Mouse (Mus musculus) intestine, embryonic 14.5 days (tissue): ENCODE results near the gene Tmem126b. TPM values are rescaled to one million over a fixed set of nuclear protein-coding genes. Genes with fewer than 3 reads are reported as not detected.

ENCODE experiments used
- ATAC-seq: fragments of 200-750 bp; cut with Nextera tagmentation; replicated peaks from 2 replicates; pipeline ENCODE4 v1.8.0; 2017; ENCODE audit warnings: low read depth, moderate number of reproducible peaks, moderate TSS enrichment, moderate library complexity; ENCODE audit not compliant: low FRiP score, low TSS enrichment
- DNase-seq: peaks from one replicate; pipeline ENCODE4 v3.0.0-alpha.2; 2018; ENCODE audit warnings: low spot score
- H3K27ac ChIP-seq: fragments of 300-500 bp; sonication (generic); 2 replicates; pipeline ENCODE4 v1.5.1; 2014; ENCODE audit warnings: low read depth, mild to moderate bottlenecking, control low read depth
- H3K27me3 ChIP-seq: fragments of 300-500 bp; sonication (generic); replicated peaks from 2 replicates; pipeline ENCODE4 v1.6.1; 2014; ENCODE audit warnings: low read length, control low read depth; ENCODE audit not compliant: control insufficient read depth, insufficient read depth
- H3K36me3 ChIP-seq: fragments of 300-500 bp; sonication (generic); 2 replicates; pipeline ENCODE4 v1.6.1; 2014; ENCODE audit warnings: low read length, control low read depth; ENCODE audit not compliant: control insufficient read depth, insufficient read depth
- H3K4me1 ChIP-seq: fragments of 300-500 bp; sonication (generic); replicated peaks from 2 replicates; pipeline ENCODE4 v1.6.1; 2014; ENCODE audit warnings: low read length, control low read depth, mixed read lengths; ENCODE audit not compliant: control insufficient read depth, insufficient read depth
- H3K4me2 ChIP-seq: fragments of 300-500 bp; sonication (generic); 2 replicates; pipeline ENCODE4 v1.6.1; 2014; ENCODE audit warnings: low read length
- H3K4me3 ChIP-seq: fragments of 300-500 bp; sonication (generic); 2 replicates; pipeline ENCODE4 v1.5.1; 2014; ENCODE audit warnings: low read depth, low read length, control low read depth, mixed read lengths
- H3K9ac ChIP-seq: fragments of 300-500 bp; sonication (generic); 2 replicates; pipeline ENCODE4 v1.6.1; 2014; ENCODE audit warnings: mild to moderate bottlenecking, low read length
- H3K9me3 ChIP-seq: fragments of 300-500 bp; sonication (generic); 2 replicates; pipeline ENCODE4 v1.6.1; 2016; ENCODE audit warnings: low read length, control low read depth; ENCODE audit not compliant: control insufficient read depth
- WGBS: fragments of 180-500 bp; shearing (Covaris S2); extraction: QIAGEN DNeasy Blood & Tissue Kit; methylation state at CpG from one replicate; pipeline ENCODE4 v1.1.7; 2014; 5-methylcytosine and 5-hydroxymethylcytosine counted together
- polyA plus RNA-seq: library from polyadenylated mRNA; unstranded; fragments of >200 nt; fragmentation: Nextera tagmentation; extraction: Ambion mirVana; gene quantifications from 2 replicates; pipeline ENCODE4 v1.2.1, GENCODE M21; 2014

Gene Tmem126b
- polyA plus RNA-seq, 1 experiment from 2014 or later = 29.1 TPM

DNA sequence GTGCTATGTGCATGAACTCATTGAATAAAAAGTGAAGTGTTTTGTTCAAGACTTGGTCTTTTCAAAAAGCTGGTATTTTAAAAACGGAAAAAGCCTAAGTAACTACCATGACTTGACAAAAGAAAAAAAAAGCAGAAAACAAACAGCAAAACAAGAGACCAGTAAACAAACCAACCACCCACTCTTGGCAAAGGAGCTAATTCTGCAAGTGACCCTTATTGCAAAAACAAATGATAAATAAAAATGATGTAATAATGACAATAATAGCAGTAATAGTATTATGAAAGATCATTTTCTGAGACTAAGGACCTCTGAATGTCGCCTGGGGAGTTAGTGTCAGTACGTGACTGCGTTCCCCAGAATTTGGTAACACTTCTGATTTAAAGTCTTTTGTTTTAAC, 33.7 kb downstream of the Tmem126b start:
- Histone ChIP-seq H3K27ac (peak overlapping the region; percentile 99; the same call in 1 of the 2 replicates), H3K27me3 (no peaks in the 10 kb centered on the region), H3K4me1 (0 out of 2 replicates have a peak, but pooled peaks cover 3% of the 10 kb centered on the region), H3K9ac (peak overlapping the region; percentile 96), H3K36me3 (peaks cover 5% of the 10 kb centered on the region), H3K4me3 (peak overlapping the region; percentile 100), H3K9me3 (no peaks in the 10 kb centered on the region), H3K4me2 (peak overlapping the region; percentile 57)
- no peak for DNase-seq
- WGBS = 12% methylated on average over 4 of the region's 4 CpGs
- ATAC-seq = peak; percentile 22; the same call in 1 of the 2 replicates

GRCm38 (mm10) chr7:90440044-90440443, 35.8 kb downstream of the Tmem126b start:
- H3K27ac ChIP-seq = no peak overlapping the region
- H3K4me2 ChIP-seq = no peak overlapping the region
- H3K9me3 ChIP-seq = no peaks in the 10 kb centered on the region
- no peaks in the 10 kb centered on the region for H3K36me3 ChIP-seq
- no peaks in the 10 kb centered on the region for H3K4me1 ChIP-seq
- ATAC-seq (no peak), DNase-seq (no peak)
- H3K9ac ChIP-seq = no peak overlapping the region
- 86% methylated on average over 4 of the region's 4 CpGs for WGBS
- no peak overlapping the region for H3K4me3 ChIP-seq
- H3K27me3 ChIP-seq = no peaks in the 10 kb centered on the region

DNA sequence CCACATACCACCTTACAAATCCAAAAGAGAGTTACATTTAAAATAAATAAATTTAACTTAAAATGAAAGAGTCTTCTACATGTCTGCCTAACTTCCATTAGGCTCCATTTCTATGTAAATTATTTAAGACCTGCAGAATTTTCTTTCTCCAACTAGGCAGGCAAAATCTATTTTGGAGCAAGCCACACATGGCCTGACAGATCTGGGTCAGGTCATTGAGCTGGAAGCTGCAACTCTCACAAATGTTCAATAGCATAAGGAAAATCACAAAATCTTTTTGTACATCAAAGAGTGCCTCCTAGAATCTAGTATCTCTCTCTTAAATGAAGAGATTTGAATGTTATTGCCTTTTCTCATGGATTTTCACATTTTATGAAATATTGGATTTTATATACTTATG, 43.6 kb downstream of the Tmem126b start:
- no peak overlapping the region for H3K9ac ChIP-seq
- no peak for DNase-seq
- no peak overlapping the region for H3K27ac ChIP-seq
- no peaks in the 10 kb centered on the region for H3K36me3 ChIP-seq
- no peak overlapping the region for H3K4me3 ChIP-seq
- ATAC-seq = no peak
- no peak overlapping the region for H3K4me2 ChIP-seq
- no peaks in the 10 kb centered on the region; the same call in 1 of the 2 replicates for H3K4me1 ChIP-seq
- H3K27me3 ChIP-seq = no peaks in the 10 kb centered on the region
- no peaks in the 10 kb centered on the region for H3K9me3 ChIP-seq

DNA sequence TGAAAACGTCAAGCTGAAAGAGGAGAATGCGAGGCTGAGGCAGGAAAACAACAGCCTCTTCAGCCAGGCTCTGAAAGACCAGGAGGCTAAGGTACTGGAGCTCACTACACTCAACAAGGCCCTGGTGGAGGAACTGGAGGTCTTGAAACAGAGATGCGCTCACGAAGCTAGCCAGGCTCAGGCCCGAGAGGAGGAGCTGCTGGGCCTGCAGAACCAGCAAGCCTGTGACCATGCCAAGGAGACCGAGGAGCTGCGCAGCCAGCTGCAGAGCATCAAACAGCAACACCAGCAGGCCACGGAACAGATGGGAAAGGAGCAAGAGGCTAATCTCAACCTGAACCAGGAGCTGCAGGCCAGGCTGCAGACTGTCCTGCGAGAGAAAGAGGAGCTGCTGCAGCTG, 48.8 kb downstream of the Tmem126b start:
- Histone ChIP-seq H3K36me3 (no peaks in the 10 kb centered on the region), H3K4me2 (peak overlapping the region; percentile 53), H3K27ac (no peak overlapping the region), H3K9ac (no peak overlapping the region), H3K9me3 (no peaks in the 10 kb centered on the region), H3K4me1 (peaks cover 4% of the 10 kb centered on the region; the same call in 1 of the 2 replicates), H3K27me3 (no peaks in the 10 kb centered on the region), H3K4me3 (peak overlapping the region; percentile 37; the same call in 1 of the 2 replicates)
- ATAC-seq = no peak
- WGBS = 55% methylated on average over 9 of the region's 9 CpGs
- DNase-seq = no peak

DNA sequence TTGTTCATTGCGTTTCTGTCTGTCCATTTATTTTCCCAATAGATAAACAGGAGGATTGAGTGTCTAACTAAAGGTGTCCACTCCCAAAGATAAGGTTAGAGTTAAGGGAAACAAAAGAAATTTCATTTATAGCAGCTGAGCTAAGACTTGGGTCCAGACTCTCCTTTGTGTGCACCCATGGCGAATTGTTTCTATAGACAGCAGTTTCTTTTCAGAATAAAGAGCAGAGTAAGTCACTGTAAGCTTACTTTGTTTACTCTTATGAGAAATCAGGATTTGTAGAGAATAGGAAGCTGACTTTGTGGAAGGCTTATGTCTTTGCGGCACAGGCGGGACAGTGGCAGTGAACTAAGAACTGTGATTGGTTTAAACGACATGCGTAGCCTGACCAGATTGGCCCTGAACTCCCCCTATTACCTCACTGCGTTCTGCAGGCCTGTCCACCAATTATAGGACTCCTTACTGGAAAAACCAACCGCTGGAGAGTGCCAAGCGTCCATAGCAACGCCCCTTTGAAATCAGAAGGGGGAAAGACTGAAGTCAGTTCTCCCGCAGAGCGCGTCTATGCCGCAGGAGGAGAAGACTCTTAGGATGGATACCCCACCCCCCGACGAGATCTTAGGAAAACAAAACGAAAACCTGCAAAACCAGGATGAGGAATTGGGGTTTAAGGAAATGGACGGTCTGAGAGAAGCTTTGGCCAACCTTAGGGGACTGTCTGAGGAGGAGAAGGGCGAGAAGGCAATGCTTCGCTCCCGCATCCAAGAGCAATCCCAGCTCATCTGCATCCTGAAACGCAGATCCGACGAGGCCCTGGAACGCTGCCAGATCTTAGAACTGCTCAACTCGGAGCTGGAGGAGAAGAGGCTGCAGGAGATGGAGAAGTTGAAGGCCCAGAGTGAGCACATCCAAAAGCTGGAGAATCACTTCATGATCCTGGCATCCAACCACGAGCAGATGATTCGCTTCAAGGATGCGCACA, 49.5 kb downstream of the Tmem126b start, which contains the start of gene Ccdc89:
Gene Ccdc89, plus strand, starts transcription at position 558 of the 982 bp plus-strand sequence.
- Histone ChIP-seq H3K27me3 (no peaks in the 10 kb centered on the region), H3K9me3 (no peaks in the 10 kb centered on the region), H3K36me3 (no peaks in the 10 kb centered on the region), H3K4me2 (peak within 1 kb of the TSS; percentile 53), H3K9ac (peak within 1 kb of the TSS; percentile 20; the same call in 1 of the 2 replicates), H3K4me1 (peaks cover 4% of the 10 kb centered on the region; the same call in 1 of the 2 replicates), H3K27ac (no peak within 1 kb of the TSS), H3K4me3 (peak within 1 kb of the TSS; percentile 37)
- ATAC-seq (peak; percentile 100), DNase-seq (peak; percentile 81)
- WGBS = 19% methylated on average over 29 of the region's 29 CpGs

Other genes starting within 250 kb of the Tmem126b start
- gene Ccdc83, start 210.2 kb downstream of the Tmem126b start, polyA plus RNA-seq = not detected in 2 replicates
- 8.8 and 9.1 TPM in 2 replicates for gene Sytl2, start 173.7 kb downstream of the Tmem126b start, polyA plus RNA-seq
- 1.3 and 1.6 TPM in 2 replicates for gene Ccdc89, start 49.4 kb downstream of the Tmem126b start, polyA plus RNA-seq
- 38.2 and 43.7 TPM in 2 replicates for gene Crebzf, start 33.3 kb downstream of the Tmem126b start, polyA plus RNA-seq
- 118 and 124 TPM in 2 replicates for gene Tmem126a, start 18.8 kb downstream of the Tmem126b start, polyA plus RNA-seq
- 6.3 and 9.1 TPM in 2 replicates for gene Dlg2, start 671 bp upstream of the Tmem126b start, polyA plus RNA-seq